Mouse (Mus musculus) left cerebral cortex, postnatal 36 days (tissue): Measurements from ENCODE around the gene Lipo4. TPM values are rescaled to one million over a fixed set of nuclear protein-coding genes. Genes with fewer than 3 reads are reported as not detected.
"Not testable (repeated sequence)": the region's sequence is repeated elsewhere in the genome, so short reads cannot be mapped to it uniquely, and the experiment has no call there.

Experiments
- DNase-seq, 2 experiments: peaks; one replicate each; pipeline ENCODE4 v3.0.0; 2021 to 2022; ENCODE audit warnings: low spot score in 2 of 2, mixed read lengths in 1 of 2
- intact Hi-C: fragments of 180-260 bp; cut with DNase I; formaldehyde crosslinking; loops from one replicate; pipeline ENCODE4 v1.15.1; 2025
- total RNA-seq, 2 experiments: library from RNA; stranded (reverse); gene quantifications; 2 replicates each; pipeline ENCODE4 v1.2.3; 2021

The Lipo4 gene
- total RNA-seq: under 1 TPM; 0.20 to 0.22 TPM

- no peak for DNase-seq
- intact Hi-C loops: no loop called here
Observed at GRCm38 (mm10) chr19:33517680-33518079, at the start of gene Lipo4. TSS of gene Lipo4 (minus strand) at chr19:33517780.

DNA sequence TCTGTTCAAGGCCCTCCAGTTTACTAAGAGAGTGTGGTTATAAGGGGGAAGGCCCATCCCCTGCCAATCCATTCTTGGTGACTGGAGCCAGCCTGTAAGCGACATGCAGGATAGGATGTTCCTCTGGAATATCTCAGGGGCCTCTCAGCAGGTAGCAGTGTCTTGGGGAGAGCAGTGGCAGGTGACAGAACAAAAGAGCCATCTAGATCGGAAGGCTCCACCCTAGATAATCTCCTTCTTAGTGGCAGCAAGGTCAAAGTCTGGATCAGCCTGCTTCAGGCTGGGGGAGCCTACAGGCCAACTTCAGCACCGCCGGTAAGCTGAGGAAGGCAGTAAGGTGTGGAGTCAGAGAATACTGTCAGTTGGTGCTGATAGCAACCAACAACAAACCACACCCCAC is 61.2 kb downstream of the Lipo4 start:
- intact Hi-C loops, DNase-seq: not testable (repeated sequence)

GRCm38 (mm10) chr19:33453725-33454124 is 63.9 kb downstream of the Lipo4 start:
- intact Hi-C loops: no loop called here
- DNase-seq: no peak

Other genes starting within 250 kb of the Lipo4 start
- gene Rnls, start 125.5 kb downstream of the Lipo4 start, total RNA-seq: 1 to 10 TPM; 1.7 to 2.1 TPM
- not detected for gene Gm8978, start 107.5 kb upstream of the Lipo4 start, total RNA-seq
- gene Lipo2, start 233.6 kb upstream of the Lipo4 start, total RNA-seq: under 1 TPM in 1 of 2 experiments, not detected in 1; 0.25 TPM
- 1 to 10 TPM; 4.6 to 5.1 TPM for gene Lipo3, start 244.2 kb upstream of the Lipo4 start, total RNA-seq